Comparison of ENCODE assay signal across 8 mouse cellular contexts in the genomic region with DNA sequence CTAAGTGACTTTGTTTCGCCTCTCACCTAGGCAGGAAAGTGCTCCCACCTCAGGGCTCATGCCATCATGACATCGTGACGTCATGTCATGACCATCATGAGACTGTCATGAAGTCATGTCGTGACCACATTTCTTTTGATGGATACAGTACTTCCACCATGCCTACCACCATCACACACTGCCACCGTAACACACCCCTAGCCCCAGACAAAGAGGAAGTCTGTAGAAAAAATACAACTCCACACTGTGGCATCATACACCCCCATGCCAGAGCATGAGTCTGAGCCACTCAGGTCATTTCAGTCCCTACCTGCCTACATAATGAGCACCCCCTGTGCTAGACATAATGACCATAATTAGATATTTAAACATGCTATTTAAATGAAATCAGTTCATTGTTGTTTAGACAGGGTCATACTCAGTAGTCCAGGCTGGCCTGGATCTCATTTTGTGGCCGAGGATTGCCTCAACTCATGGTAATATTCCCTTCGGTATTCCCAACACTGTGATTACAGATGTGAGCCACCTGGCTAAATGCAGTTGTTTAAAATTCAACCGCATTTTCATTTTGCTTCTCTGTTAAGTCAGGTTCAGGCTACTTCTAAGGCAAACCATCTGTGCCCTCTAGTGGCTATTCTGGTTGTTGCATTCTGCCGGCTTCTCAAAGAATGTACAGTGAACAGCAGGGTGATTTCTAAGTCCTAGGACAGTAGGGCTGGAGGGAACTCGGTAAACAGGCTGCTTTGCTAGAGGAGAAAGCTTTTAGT. TPM values are rescaled to one million over a fixed set of nuclear protein-coding genes. Genes with fewer than 3 reads are reported as not detected.
DNase-seq lines count a peak whose midpoint lies in the region; ATAC-seq and TF ChIP-seq lines count a peak whose summit lies in the region.

No protein-coding gene starts in this region.

- no peak overlapping the region for H3K4me2 ChIP-seq in hindbrain, embryonic 13.5 days
- H3K4me2 ChIP-seq in lung, embryonic 16.5 days (ENCODE audit: low read depth, low read length): no peak overlapping the region

- peak; percentile 55 for TF ChIP-seq CTCF in cerebellum, adult 2 months (IDR thresholded peaks at IDR 0.05; ENCODE audit: borderline replicate concordance, insufficient read depth, low read depth, low read length)

- no peak for TF ChIP-seq POLR2A in cerebellum, adult 2 months (IDR thresholded peaks at IDR 0.05; ENCODE audit: borderline replicate concordance, insufficient read depth, low read length)

- no peaks in the 10 kb centered on the region for H3K4me1 ChIP-seq in cerebellum, adult 2 months (ENCODE audit: control insufficient read depth, insufficient read depth, low read length)
- no peaks in the 10 kb centered on the region for H3K4me1 ChIP-seq in hindbrain, embryonic 13.5 days (replicated peaks)
- no peaks in the 10 kb centered on the region; the same call in 1 of the 2 replicates for H3K4me1 ChIP-seq in lung, embryonic 16.5 days (replicated peaks; ENCODE audit: control insufficient read depth, insufficient read depth, low read length)

- WGBS in cerebellum, adult 2 months: 44% methylated on average over 10 of the region's 10 CpGs
- WGBS in hindbrain, embryonic 13.5 days: 48% methylated on average over 10 of the region's 10 CpGs
- 32% methylated on average over 10 of the region's 10 CpGs for WGBS in lung, embryonic 16.5 days

- peak; percentile 75 for DNase-seq in MEL-GATA-1-ER (ENCODE audit: extremely low read depth, low read depth)
- peak; percentile 65 to 76 for DNase-seq in cerebellum, adult 2 months
- peak; percentile 95 for DNase-seq in forelimb bud, embryonic 11.5 days (ENCODE audit: low read depth, low spot score)
- DNase-seq in layer of hippocampus, postnatal 10 days (ENCODE audit: low spot score in 2 of 2): peak; percentile 92
- DNase-seq in ovary, postnatal 10 days (ENCODE audit: low spot score): peak; percentile 74
- DNase-seq in thymus, postnatal 10 days (ENCODE audit: low spot score in 2 of 2): peak; percentile 86 to 93

- H3K9me3 ChIP-seq in hindbrain, embryonic 13.5 days: no peaks in the 10 kb centered on the region
- no peaks in the 10 kb centered on the region for H3K9me3 ChIP-seq in lung, embryonic 16.5 days (ENCODE audit: control insufficient read depth, low read length)

- H3K27me3 ChIP-seq in cerebellum, adult 2 months (ENCODE audit: control insufficient read depth, insufficient read depth, low read length): no peaks in the 10 kb centered on the region
- no peaks in the 10 kb centered on the region for H3K27me3 ChIP-seq in hindbrain, embryonic 13.5 days
- H3K27me3 ChIP-seq in lung, embryonic 16.5 days (ENCODE audit: control insufficient read depth, insufficient read depth, low read depth, low read length): no peaks in the 10 kb centered on the region

- no peak overlapping the region for H3K9ac ChIP-seq in hindbrain, embryonic 13.5 days
- H3K9ac ChIP-seq in lung, embryonic 16.5 days (ENCODE audit: low read length): no peak overlapping the region

- no peak overlapping the region for H3K27ac ChIP-seq in cerebellum, adult 2 months (ENCODE audit: insufficient read depth, low read length)
- H3K27ac ChIP-seq in hindbrain, embryonic 13.5 days: no peak overlapping the region
- H3K27ac ChIP-seq in lung, embryonic 16.5 days (ENCODE audit: low read length): 0 out of 2 replicates have a peak overlapping the region, but pooled peaks have one; percentile 13

- no peaks in the 10 kb centered on the region for H3K36me3 ChIP-seq in hindbrain, embryonic 13.5 days
- no peaks in the 10 kb centered on the region for H3K36me3 ChIP-seq in lung, embryonic 16.5 days (ENCODE audit: control insufficient read depth, insufficient read depth, low read length)

- ATAC-seq in hindbrain, embryonic 13.5 days (ENCODE audit: low FRiP score): peak; percentile 88
- ATAC-seq in lung, embryonic 16.5 days (ENCODE audit: low read depth): peak; percentile 78

- H3K4me3 ChIP-seq in cerebellum, adult 2 months (replicated peaks; ENCODE audit: insufficient read depth, low read depth, low read length): no peak overlapping the region
- H3K4me3 ChIP-seq in hindbrain, embryonic 13.5 days: no peak overlapping the region
- H3K4me3 ChIP-seq in lung, embryonic 16.5 days (ENCODE audit: low read length): no peak overlapping the region

RNA-seq across cellular contexts. Expression of gene Gucy2c, which starts 39.0 kb away (rescaled TPM):
- 0.10 TPM in 2 replicates for polyA plus RNA-seq in cerebellum, adult 2 months (2012; rRNA removed)
- 0.09 and 0.17 TPM in 2 replicates for polyA plus RNA-seq in hindbrain, embryonic 13.5 days (2015; fragmentation: Nextera tagmentation; extraction: Ambion mirVana)
- under 1 TPM; 0.34 to 0.38 TPM for total RNA-seq in layer of hippocampus, postnatal 10 days (2021)
- 0.13 and 0.21 TPM in 2 replicates for polyA plus RNA-seq in lung, embryonic 16.5 days (2015; fragmentation: Nextera tagmentation; extraction: Ambion mirVana)
